Mouse (Mus musculus) lung, adult 18-20 months (tissue): ENCODE results near the gene Acan.
A peak's percentile ranks its signal among the peaks of the same experiment; 100 is the strongest.

Source experiments
- DNase-seq, 2 experiments: peaks; one replicate each; pipeline ENCODE4 v3.0.0; 2022; ENCODE audit warnings: mixed read lengths in 2 of 2

Acan gene

GRCm38 (mm10) chr7:79139891-79140591, 86.8 kb downstream of the Acan start:
- DNase-seq, result no peak

GRCm38 (mm10) chr7:79140897-79141296, 87.6 kb downstream of the Acan start:
- peak; percentile 63 to 69 for DNase-seq

- DNase-seq, result no peak
These were observed 93.9 kb downstream of the Acan start for GRCm38 (mm10) chr7:79147011-79147837.

GRCm38 (mm10) chr7:79147931-79148653, 94.8 kb downstream of the Acan start:
- peak; percentile 34 to 35 for DNase-seq

- peak; percentile 90 to 94 for DNase-seq
These were observed 95.5 kb downstream of the Acan start, which contains the start of gene Mfge8 for GRCm38 (mm10) chr7:79148711-79149266. TSS of gene Mfge8 (minus strand) at chr7:79149060.

GRCm38 (mm10) chr7:79149522-79149921, 96.2 kb downstream of the Acan start:
- DNase-seq, result peak in 1 of 2 experiments; percentile 17

GRCm38 (mm10) chr7:79159406-79159805, 106.1 kb downstream of the Acan start:
- no peak for DNase-seq
